Mouse (Mus musculus) lung, postnatal 36 days (tissue): ENCODE results near the gene Boll.

Source experiments
- DNase-seq: peaks from one replicate; pipeline ENCODE4 v3.0.0; 2022; ENCODE audit warnings: mixed read lengths

Boll gene

DNA sequence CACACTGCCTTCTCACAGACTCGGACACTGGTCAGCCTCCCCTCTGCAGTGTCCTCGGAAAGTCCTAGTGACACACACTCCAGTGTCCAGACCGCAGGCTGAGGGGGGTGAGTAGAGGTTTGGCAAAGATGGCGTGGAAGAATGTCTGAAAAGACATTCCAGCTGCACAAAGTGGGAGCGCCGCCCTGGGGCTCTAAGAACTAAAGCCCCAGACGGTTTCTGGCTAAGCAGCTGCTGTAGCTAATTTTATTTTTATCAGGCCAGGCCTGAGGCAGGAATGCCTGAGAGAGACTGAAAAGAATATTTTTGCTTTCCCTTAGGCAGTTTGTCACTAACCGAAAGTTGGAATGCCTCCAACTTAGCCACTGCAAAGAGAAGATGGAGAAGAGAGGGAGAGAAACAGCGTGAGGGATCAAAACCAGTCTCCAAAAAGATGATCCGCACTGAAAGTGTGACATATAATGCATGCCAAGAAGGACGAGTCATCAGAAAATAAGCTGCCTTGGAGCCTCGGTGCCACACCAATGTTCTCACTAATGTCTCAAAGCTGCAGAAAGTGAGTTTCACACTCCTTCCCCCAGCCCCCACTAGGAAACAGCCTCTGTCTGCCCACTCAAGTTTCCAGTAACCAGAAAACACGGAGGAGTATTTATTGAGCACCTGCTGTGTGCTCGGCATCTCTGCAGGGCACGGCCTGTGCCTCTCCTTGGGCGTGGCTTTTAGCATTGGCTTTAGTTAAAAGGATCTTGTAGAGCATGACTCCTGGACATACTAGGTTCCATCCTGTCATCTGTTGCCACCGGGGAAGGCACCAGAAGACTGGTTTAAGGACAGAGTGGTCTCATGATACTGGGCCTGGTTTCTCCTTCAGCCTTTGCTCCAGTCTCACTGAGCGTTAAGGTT, 161.2 kb downstream of the Boll start:
- DNase-seq = peak; percentile 47

DNA sequence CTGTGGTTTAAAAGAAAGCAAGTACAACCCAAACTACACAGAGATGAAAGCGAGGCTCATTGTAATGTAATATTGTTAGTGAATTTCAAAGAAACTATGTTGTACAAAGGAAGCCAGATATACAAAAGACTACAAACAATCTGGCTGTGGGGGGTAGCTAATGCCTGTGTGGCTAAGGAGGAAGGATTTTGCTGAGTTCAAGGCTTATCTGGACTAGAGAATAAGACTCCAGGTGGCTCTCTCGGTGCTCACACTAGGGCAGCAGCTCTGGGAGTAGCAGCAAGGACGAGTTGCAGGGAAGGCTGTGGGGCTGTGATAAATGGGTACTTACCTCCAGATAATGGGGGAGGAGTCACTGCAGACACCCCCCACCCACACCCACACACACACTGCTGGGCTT, 164.6 kb downstream of the Boll start:
- DNase-seq = no peak
